Mouse (Mus musculus) left cerebral cortex, postnatal 14 days (tissue): ENCODE results near the gene Edrf1. TPM values are rescaled to one million over a fixed set of nuclear protein-coding genes. Genes with fewer than 3 reads are reported as not detected.

Source experiments
- DNase-seq, 2 experiments: peaks; one replicate each; pipeline ENCODE4 v3.0.0; 2021 to 2022; ENCODE audit warnings: low spot score in 2 of 2, mixed read lengths in 1 of 2
- intact Hi-C: fragments of 180-260 bp; cut with DNase I; formaldehyde crosslinking; loops from one replicate; pipeline ENCODE4 v1.15.1; 2025
- long read RNA-seq, 2 experiments: library from polyadenylated mRNA; stranded (forward); transcript quantifications; one replicate each; pipeline ENCODE4 v2.0.0; 2021
- total RNA-seq, 2 experiments: library from RNA; stranded (reverse); gene quantifications; 2 replicates each; pipeline ENCODE4 v1.2.3; 2021

Edrf1 gene
- total RNA-seq = 10 to 100 TPM; 21.7 to 26.5 TPM
- long read RNA-seq, experiment 1, full-length matches to known transcripts = 9 of 13 reads
- long read RNA-seq, experiment 1, partial matches to known transcripts = 1 of 13 reads
- long read RNA-seq, experiment 1, other reads (novel, unspliced or antisense) = 3 of 13 reads
- long read RNA-seq, experiment 2, full-length matches to known transcripts = 7 of 12 reads
- long read RNA-seq, experiment 2, partial matches to known transcripts = 3 of 12 reads
- long read RNA-seq, experiment 2, other reads (novel, unspliced or antisense) = 2 of 12 reads

DNA sequence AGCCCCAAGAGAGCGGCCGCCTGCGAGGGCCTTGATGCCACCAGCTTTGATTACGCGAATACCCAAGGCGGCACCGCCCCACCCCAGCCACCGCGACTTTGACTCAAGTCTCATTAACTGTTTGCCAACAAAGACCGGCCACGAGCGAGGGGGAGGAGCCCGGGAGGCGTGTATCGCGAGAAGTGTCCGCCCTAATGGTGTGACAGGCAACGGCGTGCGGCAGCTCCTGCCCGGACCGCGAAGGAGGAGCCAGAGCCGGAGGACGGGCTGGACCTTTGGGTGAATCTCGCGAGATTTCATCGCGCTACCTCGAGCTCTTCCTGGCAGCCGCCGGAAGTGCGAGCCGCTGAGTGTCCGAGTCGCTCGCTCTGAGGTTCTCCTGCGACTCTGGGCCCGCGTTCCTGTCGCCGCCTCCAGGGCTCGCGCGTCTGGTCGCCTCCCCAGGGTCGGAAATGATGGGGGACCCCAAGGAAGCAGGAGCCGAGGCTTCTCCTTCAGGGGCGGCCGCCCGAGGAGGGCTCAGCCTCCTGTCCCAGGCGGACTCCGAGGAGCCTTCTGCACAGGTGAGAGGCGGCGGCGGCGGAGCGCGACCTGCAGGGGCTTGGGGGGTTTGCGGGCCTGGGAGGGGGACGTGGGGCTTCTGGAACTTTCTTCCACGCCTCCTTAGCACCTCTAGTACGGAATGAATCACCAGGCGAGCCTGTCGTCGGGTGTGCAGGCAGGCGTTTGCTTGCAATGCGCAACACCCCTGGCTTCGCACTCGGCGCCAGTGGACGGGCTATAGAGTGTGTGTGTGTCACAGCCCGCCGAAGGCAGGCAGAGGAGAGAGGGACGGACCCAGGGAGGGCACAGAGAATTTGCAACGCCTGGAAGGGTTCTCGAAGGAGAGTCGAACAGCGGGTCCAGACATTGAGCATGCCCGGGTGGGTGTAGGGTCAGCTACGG, at the start of gene Edrf1:
Gene Edrf1, plus strand, starts transcription at position 183 of the 945 bp plus-strand sequence.
- intact Hi-C loops = loop anchor here (5.0 kb wide), 2 partner anchors 515 to 605 kb away; partner anchors contain the start of genes Ctbp2 and Fgfr2

DNA sequence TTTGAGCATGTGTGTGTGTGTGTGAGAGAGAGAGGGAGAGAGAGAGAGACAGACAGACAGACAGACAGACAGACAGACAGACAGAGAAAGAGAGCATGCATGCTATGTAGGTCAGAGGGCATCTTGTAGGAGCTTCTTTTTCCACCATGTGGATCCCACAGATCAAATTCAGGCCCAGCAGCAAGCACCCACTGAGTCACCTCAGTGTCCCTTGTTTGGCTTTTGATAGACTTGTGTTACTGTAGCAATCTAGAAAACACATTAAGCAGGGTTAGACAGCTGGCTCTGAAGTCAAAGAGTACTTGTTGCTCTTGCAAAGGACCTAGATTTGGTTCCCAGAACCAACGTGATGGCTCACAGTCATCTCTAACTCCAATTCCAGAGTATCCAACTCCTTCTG, 45.6 kb upstream of the Edrf1 start:
- intact Hi-C loops = no loop called here
- DNase-seq = no peak

More for the DNA sequence above, at the start of gene Edrf1:
- peak; percentile 97 to 99 for DNase-seq

DNA sequence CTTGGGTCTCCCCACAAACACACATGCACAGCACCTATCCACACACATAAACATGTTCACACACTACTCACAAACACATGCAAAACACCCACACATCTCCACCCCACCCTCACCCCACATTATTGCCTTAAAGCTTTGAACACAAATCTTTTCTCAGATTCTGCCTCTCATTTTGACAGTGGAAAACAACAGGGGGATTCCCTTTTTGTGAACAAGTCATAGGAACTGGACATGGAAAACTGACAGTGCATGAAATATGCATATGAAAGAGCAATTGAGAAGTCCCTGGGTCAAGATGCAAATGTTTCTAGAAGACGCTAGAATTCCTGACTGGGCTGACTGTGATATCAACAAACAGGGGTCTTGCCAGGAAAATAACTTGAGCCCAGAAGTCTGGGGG, 36.8 kb upstream of the Edrf1 start:
- DNase-seq = no peak
- intact Hi-C loops = loop anchor here (10.0 kb wide), 1 partner anchor 116 kb away; no protein-coding TSS in a partner anchor

DNA sequence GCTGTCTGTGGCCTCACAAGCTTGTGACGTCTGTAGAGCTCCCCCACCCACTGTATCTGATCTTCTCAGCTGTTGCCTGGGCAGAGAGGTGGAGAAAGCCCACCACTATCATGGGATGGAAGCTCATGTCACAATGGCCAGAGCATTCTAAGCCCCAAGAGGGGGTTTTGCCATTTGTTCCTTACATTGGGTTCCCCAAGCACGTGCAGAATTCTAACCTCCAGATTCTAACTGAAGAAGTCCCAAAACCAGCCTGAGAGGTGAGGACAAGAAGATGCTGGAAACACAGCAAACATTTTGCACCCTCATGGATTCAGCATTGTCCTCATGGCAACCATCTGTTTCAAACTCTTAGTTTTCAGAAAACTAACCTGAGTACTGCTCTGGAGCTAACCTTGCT, 35.3 kb upstream of the Edrf1 start, which contains the start of gene Tex36:
Gene Tex36, minus strand, starts transcription at position 101 of the 400 bp plus-strand sequence.
- no peak for DNase-seq
- intact Hi-C loops = loop anchor here (10.0 kb wide), 1 partner anchor 117 kb away; no protein-coding TSS in a partner anchor

DNA sequence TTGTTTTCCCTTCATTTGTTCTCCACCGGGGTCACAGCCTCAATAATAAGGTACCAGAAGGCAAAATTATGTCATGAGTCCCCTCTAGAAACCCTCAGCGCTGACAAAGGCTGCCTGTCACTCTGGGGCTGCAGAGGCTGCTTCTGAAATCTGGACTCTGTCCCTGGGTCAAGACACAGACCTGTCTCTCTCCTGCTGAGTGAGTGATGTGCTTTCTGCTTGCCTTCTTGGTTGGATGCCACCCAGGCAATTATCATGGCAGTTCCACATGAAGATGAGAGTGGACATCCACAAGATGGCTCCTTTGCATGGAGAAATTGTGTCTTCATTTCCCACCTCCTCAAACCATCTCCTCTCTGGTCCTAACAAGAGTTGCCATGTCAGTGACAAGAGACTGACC, 34.2 kb upstream of the Edrf1 start:
- intact Hi-C loops = loop anchor here (10.0 kb wide), 1 partner anchor 118 kb away; no protein-coding TSS in a partner anchor

DNA sequence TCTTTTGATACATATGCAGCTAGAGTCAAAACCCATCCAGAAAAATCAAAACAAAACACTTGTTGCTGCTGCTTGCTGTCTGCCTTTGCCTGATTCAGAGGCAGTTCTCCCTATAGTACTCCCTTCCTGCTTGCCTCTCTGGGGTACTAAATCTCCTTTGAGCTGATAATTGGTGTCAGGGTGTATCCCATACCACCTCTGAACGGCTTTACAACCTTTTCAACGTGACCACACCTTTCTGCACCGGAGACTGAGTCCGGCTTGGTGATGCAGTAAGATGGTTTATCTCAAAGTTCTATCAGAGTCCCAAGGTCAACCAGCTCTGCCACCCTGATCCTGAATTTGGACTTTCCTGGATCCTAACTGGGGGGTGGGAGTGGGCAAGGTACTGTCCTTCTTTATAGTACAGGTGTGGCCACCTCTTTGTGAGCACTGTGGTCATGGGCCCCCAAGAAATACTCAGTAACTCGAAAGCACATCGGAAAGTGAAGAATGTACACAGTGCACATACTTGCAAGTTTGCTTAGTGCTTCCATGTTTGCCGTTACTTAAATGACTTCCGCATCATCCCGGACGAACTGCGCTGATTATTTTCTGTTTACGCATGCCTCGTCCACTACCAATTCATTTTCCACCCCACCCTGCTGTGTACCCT, 32.8 kb upstream of the Edrf1 start:
- no peak for DNase-seq
- intact Hi-C loops = loop anchor here (10.0 kb wide), 1 partner anchor 120 kb away; no protein-coding TSS in a partner anchor

More for the DNA sequence above, 34.2 kb upstream of the Edrf1 start:
- DNase-seq = no peak

DNA sequence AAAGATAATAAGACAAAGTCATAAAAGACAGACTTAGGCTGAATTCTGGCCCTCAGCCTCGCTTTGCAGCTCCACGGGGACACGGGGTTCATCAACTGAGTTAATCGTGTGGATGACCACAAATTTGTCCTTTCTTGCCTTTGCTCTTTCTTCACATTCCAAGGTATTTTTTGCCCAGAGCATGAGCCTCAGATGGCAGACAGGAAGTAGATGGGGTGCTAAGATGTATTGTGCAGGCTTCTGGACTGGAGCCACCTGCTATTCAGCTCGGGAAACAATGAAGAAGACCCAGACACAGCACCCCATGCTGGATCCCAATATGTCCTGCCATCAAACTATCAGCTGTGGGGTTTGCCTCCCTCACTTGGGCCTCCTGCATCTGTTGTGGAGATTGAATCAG, 30.0 kb upstream of the Edrf1 start:
- intact Hi-C loops = loop anchor here (10.0 kb wide), 1 partner anchor 123 kb away; no protein-coding TSS in a partner anchor
- DNase-seq = no peak

DNA sequence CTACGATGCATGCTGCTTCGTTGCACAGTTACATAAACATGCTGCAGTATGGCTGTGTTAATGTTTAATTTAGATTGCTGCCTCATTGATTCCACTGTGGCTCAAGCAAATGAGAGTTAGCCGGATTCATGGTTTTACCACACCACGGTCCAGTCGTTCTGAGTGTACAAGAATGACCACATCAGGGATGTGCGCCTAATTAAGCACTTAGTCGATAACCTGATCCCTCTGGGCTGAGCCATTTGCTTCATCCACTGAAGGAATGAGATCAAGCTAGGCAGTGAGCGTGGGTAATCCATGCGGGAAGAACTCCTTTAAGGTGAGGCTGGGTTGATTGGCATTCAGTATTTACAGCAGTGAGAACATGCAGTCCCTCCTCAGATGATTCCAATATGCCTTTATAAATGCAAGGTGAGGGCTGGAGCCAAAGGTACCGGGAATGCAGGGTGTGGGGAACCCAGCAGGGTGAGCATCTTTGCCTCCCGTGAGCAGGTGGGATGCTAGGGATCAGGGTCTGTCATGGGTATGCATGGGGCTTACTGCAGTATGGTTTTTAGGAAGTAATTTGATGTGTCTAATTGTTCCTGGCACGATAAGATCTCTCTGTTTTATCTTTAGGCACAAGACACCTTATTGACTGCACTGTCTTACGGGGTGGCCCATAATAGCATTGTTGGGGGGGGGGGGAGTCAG, 29.3 kb upstream of the Edrf1 start:
- no peak for DNase-seq
- intact Hi-C loops = loop anchor here (10.0 kb wide), 1 partner anchor 123 kb away; no protein-coding TSS in a partner anchor

DNA sequence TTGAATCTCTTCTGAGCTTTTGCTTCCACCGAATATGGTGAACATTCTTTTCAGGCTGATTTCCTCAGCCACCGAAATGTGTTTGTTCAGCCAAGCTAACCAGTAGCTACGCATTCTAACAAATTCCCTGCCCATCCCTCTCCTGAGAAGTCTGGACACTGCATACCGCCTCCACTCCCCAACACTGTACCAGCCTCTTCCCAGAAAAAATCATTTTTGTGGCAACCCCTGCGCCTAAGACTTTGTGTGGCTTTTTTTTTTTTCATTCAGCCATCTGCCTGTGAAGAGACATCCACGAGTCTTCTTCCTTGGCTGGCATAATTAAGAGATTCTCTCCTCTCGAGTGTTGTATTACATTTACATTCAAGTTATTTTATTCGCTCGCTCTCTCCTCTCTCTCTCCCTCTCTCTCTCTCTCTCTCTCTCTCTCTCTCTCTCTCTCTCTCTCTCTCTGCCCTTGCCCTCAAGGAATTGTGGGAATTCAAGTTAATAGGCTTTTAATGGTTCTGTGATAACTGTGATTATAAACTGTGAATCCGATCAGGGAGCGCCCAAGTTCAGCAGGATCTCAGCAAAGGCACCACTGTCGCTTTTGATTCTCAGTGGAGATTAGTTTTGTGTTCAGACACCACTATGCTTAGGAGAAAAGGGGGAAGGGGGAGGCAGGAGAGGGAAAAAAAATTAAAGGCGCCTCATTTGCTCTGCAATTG, 28.6 kb upstream of the Edrf1 start:
- intact Hi-C loops = loop anchor here (10.0 kb wide), 1 partner anchor 124 kb away; no protein-coding TSS in a partner anchor
- peak; percentile 18 to 20 for DNase-seq

DNA sequence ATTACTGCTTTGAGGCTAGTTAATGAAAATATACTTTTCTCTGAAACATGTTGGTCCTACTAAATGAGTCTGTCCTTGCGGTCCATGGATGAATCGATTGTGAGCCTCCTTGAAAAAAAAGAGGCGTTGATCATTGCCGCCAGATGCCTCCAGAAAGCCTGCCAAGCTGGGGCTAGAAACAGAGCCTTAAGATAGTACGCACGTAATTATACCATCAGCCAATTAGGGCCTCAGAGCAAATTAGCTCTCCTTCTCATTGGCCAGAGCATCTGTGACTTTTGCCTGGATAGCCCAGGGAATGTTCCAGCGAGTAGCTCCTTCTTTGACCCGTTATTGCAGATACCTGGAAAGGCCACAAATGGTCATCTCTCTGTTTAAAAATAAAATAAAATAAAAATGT, 27.8 kb upstream of the Edrf1 start:
- peak; percentile 53 to 74 for DNase-seq
- intact Hi-C loops = loop anchor here (10.0 kb wide), 1 partner anchor 125 kb away; no protein-coding TSS in a partner anchor

DNA sequence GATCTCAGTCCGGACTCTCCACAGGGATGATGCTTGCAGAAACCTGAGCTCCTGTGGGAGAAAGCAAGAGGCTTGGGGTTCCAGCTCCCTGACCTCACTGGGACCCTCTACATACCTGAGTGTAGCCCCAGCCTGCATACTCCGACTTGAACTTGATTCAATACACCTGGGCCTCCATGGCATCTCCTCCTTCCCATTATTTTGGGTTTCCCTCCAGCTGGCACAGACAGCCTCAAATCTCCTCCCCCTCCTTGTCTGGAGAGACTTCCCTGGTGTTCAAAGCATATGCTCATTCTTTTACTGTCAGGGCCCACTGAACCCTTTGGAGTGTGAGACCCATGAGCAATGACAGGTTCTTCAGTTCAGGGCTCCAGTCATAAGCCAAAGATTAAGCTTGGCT, 24.4 kb upstream of the Edrf1 start:
- DNase-seq = no peak
- intact Hi-C loops = no loop called here

DNA sequence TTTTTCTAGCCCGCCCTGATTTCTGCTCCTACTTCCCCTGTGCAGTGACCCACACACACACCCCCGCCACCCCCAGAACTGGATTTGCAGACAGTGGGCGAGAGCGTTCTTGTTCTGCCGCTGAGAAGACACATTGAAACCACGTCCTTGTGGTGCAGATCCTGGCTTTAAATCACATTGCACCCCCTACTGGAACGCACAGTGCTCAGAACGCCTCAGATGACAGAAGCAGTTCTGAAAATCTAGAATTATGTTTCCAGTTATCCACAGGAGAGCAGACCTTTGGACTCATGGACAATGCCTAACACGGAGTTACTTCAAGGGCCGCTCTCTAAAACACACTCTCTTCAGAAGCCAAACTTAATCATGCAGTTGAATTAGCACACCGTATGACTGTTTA, 16.6 kb upstream of the Edrf1 start:
- intact Hi-C loops = loop anchor here (5.0 kb wide), 1 partner anchor 588 kb away; no protein-coding TSS in a partner anchor
- DNase-seq = peak; percentile 38 to 53

DNA sequence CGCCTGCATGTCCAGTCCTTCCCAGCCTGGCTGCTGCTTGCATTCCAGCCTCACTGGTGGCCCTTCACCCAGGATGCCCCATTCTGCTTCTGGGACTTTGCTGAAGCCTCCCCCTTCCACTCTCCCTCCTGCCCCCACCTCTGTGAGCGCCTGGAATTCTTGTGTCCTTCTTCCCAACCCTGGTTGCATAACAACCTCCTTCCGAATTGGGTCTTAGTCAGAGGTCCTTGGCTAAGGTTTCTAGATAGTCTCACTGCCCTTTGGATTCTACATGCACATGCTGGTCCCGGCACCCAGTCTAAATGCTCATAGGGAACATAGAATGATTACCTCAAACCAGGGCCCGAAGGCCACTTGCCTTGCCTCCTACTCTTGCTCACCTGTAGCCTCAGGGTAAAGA, 14.1 kb upstream of the Edrf1 start:
- intact Hi-C loops = loop anchor here (5.0 kb wide), 1 partner anchor 591 kb away; no protein-coding TSS in a partner anchor
- no peak for DNase-seq

DNA sequence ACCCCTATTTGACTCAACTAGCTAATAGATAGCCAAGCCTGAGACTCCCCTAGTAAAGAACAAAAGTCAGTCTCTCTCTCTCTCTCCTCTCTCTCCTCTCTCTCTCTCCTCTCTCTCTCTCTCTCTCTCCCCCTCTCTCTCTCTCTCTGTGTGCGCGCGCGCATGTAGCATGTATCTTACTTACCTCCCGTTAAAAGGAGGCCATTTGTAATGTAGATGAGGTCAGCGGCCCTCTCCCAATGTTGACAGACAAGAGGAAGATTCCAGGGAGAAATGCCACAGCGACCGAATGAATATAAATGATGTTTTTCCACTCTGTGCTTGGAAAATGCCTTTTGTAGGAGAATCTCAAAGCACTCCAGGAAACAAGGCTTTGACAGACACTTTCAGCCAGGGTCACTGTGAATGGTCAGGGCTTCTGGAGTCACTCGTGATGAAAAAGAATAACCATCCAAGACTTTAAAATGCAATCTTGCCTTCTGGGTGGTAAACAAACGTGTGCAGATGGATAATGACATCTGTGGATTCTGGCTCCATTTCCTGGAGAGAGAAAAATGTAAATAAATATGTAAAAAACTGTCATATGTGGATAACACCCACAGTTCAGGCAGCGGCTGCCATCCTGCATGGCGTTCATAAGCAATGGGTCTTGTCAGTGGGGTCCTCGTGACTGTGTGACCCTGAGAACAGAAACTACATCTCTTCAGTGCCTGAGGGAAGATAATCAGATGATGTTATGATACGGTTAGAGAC, 10.0 kb upstream of the Edrf1 start:
- intact Hi-C loops = no loop called here
- DNase-seq = no peak

DNA sequence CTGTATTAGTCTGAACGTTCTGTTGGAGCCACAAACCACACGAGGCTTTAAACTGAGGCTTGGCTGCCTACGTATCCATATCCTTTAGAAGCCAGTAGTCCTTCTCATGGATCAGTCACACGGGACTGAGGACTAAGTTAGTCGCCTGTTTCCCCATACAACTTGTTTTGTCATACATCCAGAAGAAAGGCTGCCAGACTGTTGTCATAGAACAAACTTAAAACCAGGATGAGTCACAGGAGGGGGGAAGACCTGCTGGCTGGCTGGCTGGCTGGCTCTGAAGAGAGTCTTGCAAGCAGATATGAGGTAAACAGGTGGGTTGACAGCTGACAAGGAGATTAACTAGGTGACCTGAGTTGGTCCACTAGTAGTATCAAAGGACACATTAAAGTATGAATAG, 6.5 kb upstream of the Edrf1 start:
- intact Hi-C loops = no loop called here

DNA sequence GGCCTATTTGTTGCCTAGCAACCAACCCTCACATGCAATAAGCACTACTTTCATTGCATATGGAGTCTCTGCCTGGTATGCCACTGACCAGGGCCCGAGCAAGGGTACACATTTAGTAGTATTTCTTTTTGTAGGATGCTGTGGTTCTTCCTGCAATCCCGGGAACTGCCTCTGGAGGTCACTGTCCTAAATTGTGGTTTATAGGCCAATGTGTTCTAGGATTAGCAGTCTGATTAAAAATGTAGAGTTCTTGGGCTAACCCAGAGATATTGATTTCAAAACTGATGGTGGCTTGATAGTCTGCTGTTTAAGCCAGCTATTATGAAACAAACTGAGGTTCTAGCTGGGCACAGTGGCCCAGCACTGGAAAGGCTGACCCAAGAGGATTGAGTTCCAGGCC, 4.9 kb upstream of the Edrf1 start:
- peak; percentile 68 to 80 for DNase-seq
- intact Hi-C loops = no loop called here

More for the DNA sequence above, 6.5 kb upstream of the Edrf1 start:
- peak in 1 of 2 experiments; percentile 37 for DNase-seq
